Mouse (Mus musculus) stomach, postnatal 0 days (tissue): ENCODE measurements around the gene Fbxl13. TPM values are rescaled to one million over a fixed set of nuclear protein-coding genes. Genes with fewer than 3 reads are reported as not detected.

Source experiments
- ATAC-seq: fragments of 200-750 bp; cut with Nextera tagmentation; 2 replicates; pipeline ENCODE4 v1.8.0; 2017; ENCODE audit not compliant: low FRiP score, low TSS enrichment
- DNase-seq: peaks from one replicate; pipeline ENCODE4 v3.0.0-alpha.2; 2016; ENCODE audit warnings: low spot score
- H3K27ac ChIP-seq: fragments of 300-500 bp; sonication (generic); replicated peaks from 2 replicates; pipeline ENCODE4 v1.5.1; 2014; ENCODE audit warnings: mild to moderate bottlenecking, control low read depth
- H3K27me3 ChIP-seq: fragments of 300-500 bp; sonication (generic); 2 replicates; pipeline ENCODE4 v1.6.1; 2014; ENCODE audit warnings: low read length; ENCODE audit not compliant: control insufficient read depth, insufficient read depth
- H3K36me3 ChIP-seq: fragments of 300-500 bp; sonication (generic); 2 replicates; pipeline ENCODE4 v1.6.1; 2014; ENCODE audit warnings: low read length, mixed read lengths; ENCODE audit not compliant: control insufficient read depth, insufficient read depth
- H3K4me1 ChIP-seq: fragments of 300-500 bp; sonication (generic); replicated peaks from 2 replicates; pipeline ENCODE4 v1.6.1; 2014; ENCODE audit warnings: antibody characterized with exemption; ENCODE audit not compliant: control insufficient read depth, insufficient read depth
- H3K4me2 ChIP-seq: fragments of 300-500 bp; sonication (generic); replicated peaks from 2 replicates; pipeline ENCODE4 v1.6.1; 2014; ENCODE audit warnings: low read depth, mild to moderate bottlenecking, control low read depth, moderate library complexity
- H3K4me3 ChIP-seq: fragments of 300-500 bp; sonication (generic); 2 replicates; pipeline ENCODE4 v1.5.1; 2014; ENCODE audit warnings: low read depth, low read length, control low read depth
- H3K9ac ChIP-seq: fragments of 300-500 bp; sonication (generic); 2 replicates; pipeline ENCODE4 v1.6.1; 2014; ENCODE audit warnings: mild to moderate bottlenecking, low read length, control low read depth, mixed read lengths
- H3K9me3 ChIP-seq: fragments of 300-500 bp; sonication (generic); 2 replicates; pipeline ENCODE4 v1.6.1; 2016; ENCODE audit warnings: low read length; ENCODE audit not compliant: control insufficient read depth
- CTCF ChIP-seq: IDR thresholded peaks from 2 replicates; pipeline ENCODE4 v1.5.1; 2016; ENCODE audit warnings: antibody characterized with exemption, low read depth, mild to moderate bottlenecking, moderate library complexity
- EP300 ChIP-seq: optimal IDR thresholded peaks from 2 replicates; pipeline ENCODE3; 2016; ENCODE audit warnings: antibody characterized with exemption
- WGBS: fragments of 180-500 bp; shearing (Covaris S2); extraction: QIAGEN DNeasy Blood & Tissue Kit; methylation state at CpG from one replicate; pipeline ENCODE4 v1.1.7; 2014; 5-methylcytosine and 5-hydroxymethylcytosine counted together
- polyA plus RNA-seq: library from polyadenylated mRNA; unstranded; fragments of >200 nt; fragmentation: Nextera tagmentation; extraction: Ambion mirVana; gene quantifications from 2 replicates; pipeline ENCODE4 v1.2.1, GENCODE M21; 2015

Gene Fbxl13
- polyA plus RNA-seq, 1 experiment from 2014 or later, result 0.28 TPM

DNA sequence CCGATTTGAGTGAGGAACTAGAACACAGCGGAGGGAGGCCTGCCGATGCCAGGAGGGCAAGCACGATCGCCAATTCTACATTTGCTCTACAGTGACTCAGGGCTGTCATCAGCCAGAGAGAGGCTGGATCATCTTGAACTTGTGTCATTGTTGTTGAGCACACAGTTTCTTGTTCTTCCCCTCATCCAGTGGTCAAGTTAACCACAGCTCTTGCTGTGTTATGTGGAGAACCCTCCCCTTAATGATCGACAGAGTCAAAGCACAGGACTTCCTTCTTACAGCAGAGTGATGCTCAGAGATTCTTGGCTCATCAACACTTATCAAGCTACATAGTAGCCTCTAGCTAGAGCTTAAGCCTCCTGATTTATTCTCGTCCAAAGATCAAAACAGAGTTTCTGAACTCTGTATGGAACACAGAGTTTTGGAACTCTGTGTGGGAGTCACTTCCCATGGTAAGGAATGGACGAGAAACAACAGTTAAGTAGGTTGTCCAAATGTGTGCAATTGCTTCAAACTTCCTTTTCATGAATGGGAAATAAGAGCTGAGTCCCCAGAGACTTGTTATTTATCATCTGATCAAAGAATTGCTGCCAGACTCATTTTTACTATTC, 116.2 kb downstream of the Fbxl13 start:
- Histone ChIP-seq H3K36me3 (no peaks in the 10 kb centered on the region), H3K4me3 (no peak overlapping the region), H3K27ac (peak overlapping the region; percentile 84), H3K9me3 (no peaks in the 10 kb centered on the region), H3K4me2 (no peak overlapping the region), H3K9ac (no peak overlapping the region), H3K4me1 (no peaks in the 10 kb centered on the region), H3K27me3 (no peaks in the 10 kb centered on the region)
- no peak for ATAC-seq
- TF ChIP-seq EP300 (no peak), CTCF (no peak)
- WGBS, result 65% methylated on average over 8 of the region's 8 CpGs
- DNase-seq, result no peak

DNA sequence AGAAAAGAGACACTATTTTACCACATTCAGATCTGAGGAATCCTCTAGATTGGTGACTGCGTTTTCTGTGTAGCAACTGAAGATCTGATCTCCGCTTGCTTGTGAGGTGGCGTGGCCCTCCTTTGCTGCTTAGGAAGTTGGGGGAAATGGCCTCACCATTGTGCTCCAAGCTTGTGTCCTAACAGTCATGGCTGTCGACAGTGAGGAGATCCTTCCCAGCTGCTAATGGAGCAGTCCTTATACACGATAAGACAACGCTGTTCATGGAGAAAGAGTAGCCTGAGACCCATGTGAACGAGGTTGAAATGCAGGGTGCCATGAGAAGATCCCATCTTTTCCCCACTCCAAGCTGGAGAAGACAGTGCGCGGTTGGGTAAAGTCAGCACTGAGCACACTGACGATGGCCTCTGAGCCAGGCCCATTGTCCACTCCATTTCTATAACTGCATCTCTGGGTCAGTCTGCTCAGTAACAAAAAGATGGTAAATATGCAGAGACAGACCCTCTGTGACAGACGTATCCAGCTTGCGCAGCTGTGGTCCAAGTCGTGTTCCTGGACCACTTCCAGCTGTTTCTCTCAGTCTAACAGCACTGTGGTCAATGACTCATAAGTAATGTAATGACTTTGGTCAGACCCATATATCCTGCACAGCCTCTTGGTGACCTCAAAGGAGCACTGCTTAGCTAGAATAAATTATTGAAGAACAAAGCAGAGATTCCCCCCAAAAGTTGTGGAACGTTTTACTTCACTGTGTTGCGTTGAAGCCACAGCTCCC, 117.2 kb downstream of the Fbxl13 start:
- peak; percentile 86 for ATAC-seq
- Histone ChIP-seq H3K4me3 (no peak overlapping the region), H3K9ac (no peak overlapping the region), H3K9me3 (no peaks in the 10 kb centered on the region), H3K36me3 (no peaks in the 10 kb centered on the region), H3K27ac (peak overlapping the region; percentile 84), H3K4me1 (no peaks in the 10 kb centered on the region), H3K27me3 (no peaks in the 10 kb centered on the region), H3K4me2 (no peak overlapping the region; the same call in 1 of the 2 replicates)
- WGBS, result 52% methylated on average over 15 of the region's 15 CpGs
- TF ChIP-seq EP300 (no peak), CTCF (no peak)
- peak; percentile 21 for DNase-seq

GRCm38 (mm10) chr5:21527488-21527911, 117.9 kb downstream of the Fbxl13 start:
- Histone ChIP-seq H3K36me3 (no peaks in the 10 kb centered on the region), H3K4me1 (no peaks in the 10 kb centered on the region), H3K27me3 (no peaks in the 10 kb centered on the region), H3K4me3 (no peak overlapping the region), H3K27ac (peak overlapping the region; percentile 84), H3K9me3 (no peaks in the 10 kb centered on the region), H3K4me2 (no peak overlapping the region), H3K9ac (no peak overlapping the region)
- TF ChIP-seq EP300 (no peak), CTCF (no peak; the same call in 1 of the 2 replicates)
- WGBS, result 35% methylated on average over 4 of the region's 4 CpGs
- peak; percentile 56; the same call in 1 of the 2 replicates for ATAC-seq
- DNase-seq, result peak; percentile 18

GRCm38 (mm10) chr5:21526835-21527485, 118.5 kb downstream of the Fbxl13 start:
- no peak overlapping the region for H3K4me3 ChIP-seq
- TF ChIP-seq EP300 (no peak), CTCF (no peak)
- no peaks in the 10 kb centered on the region for H3K9me3 ChIP-seq
- no peaks in the 10 kb centered on the region for H3K27me3 ChIP-seq
- no peak overlapping the region for H3K9ac ChIP-seq
- no peak overlapping the region for H3K4me2 ChIP-seq
- H3K36me3 ChIP-seq, result no peaks in the 10 kb centered on the region
- DNase-seq (no peak), ATAC-seq (no peak)
- WGBS, result 60% methylated on average over 11 of the region's 11 CpGs
- peak overlapping the region; percentile 84 for H3K27ac ChIP-seq
- no peaks in the 10 kb centered on the region for H3K4me1 ChIP-seq

DNA sequence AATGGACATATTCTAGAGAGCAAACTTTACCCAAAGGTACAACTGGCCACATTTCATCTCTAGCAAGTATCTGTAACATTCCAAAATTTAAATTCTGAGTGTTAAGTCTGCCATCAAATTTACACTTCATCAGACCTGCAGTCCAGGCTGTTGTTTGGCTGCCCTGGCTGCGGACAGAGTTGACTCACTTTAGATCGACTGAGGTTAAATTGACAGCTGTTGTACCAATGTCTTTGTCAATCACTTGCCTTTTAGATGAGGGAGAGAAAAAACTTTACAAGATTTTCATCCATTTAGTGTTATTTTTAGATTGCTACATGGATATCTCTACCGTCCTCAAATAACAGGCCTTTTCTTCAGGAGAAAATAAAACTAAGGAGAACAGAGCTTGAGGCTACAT, 126.3 kb downstream of the Fbxl13 start:
- Histone ChIP-seq H3K36me3 (no peaks in the 10 kb centered on the region), H3K4me1 (no peaks in the 10 kb centered on the region), H3K9ac (no peak overlapping the region), H3K4me3 (no peak overlapping the region), H3K27me3 (no peaks in the 10 kb centered on the region), H3K9me3 (no peaks in the 10 kb centered on the region), H3K27ac (no peak overlapping the region), H3K4me2 (no peak overlapping the region)
- DNase-seq (no peak), ATAC-seq (no peak)
- 78% methylated on average over 3 of the region's 3 CpGs for WGBS
- no peak for TF ChIP-seq CTCF
